Mouse (Mus musculus) kidney, postnatal 14 days (tissue): ENCODE measurements around the gene Gadl1.
A peak's percentile ranks its signal among the peaks of the same experiment; 100 is the strongest.

Source experiments
- DNase-seq: peaks from one replicate; pipeline ENCODE4 v3.0.0; 2022; ENCODE audit warnings: mixed read lengths

The Gadl1 gene

GRCm38 (mm10) chr9:115909155-115909554, at the start of gene Gadl1:
TSS of gene Gadl1 (plus strand) at chr9:115909455.
- DNase-seq: no peak

GRCm38 (mm10) chr9:115862802-115863201, 46.5 kb upstream of the Gadl1 start:
- DNase-seq: no peak

GRCm38 (mm10) chr9:115863326-115863725, 45.9 kb upstream of the Gadl1 start:
- DNase-seq: no peak

- peak; percentile 35 for DNase-seq
Measured at GRCm38 (mm10) chr9:115867277-115867676, 42.0 kb upstream of the Gadl1 start.

GRCm38 (mm10) chr9:115870168-115870567, 39.1 kb upstream of the Gadl1 start:
- DNase-seq: no peak

- no peak for DNase-seq
Measured at GRCm38 (mm10) chr9:115870640-115871039, 38.6 kb upstream of the Gadl1 start.

GRCm38 (mm10) chr9:115880500-115880899, 28.8 kb upstream of the Gadl1 start:
- no peak for DNase-seq

- no peak for DNase-seq
Measured at GRCm38 (mm10) chr9:115881137-115881536, 28.1 kb upstream of the Gadl1 start.

GRCm38 (mm10) chr9:115882627-115883200, 26.5 kb upstream of the Gadl1 start:
- peak; percentile 10 for DNase-seq

- DNase-seq: no peak
Measured at GRCm38 (mm10) chr9:115883413-115883812, 25.8 kb upstream of the Gadl1 start.

GRCm38 (mm10) chr9:115887571-115887970, 21.7 kb upstream of the Gadl1 start:
- no peak for DNase-seq

GRCm38 (mm10) chr9:115893131-115893530, 16.1 kb upstream of the Gadl1 start:
- DNase-seq: no peak

- DNase-seq: peak; percentile 30
Measured at GRCm38 (mm10) chr9:115893947-115894346, 15.3 kb upstream of the Gadl1 start.

- no peak for DNase-seq
Measured at GRCm38 (mm10) chr9:115908325-115908724, 930 bp upstream of the Gadl1 start.

- DNase-seq: peak; percentile 25
Measured at GRCm38 (mm10) chr9:115914006-115914405, 4.8 kb downstream of the Gadl1 start.

GRCm38 (mm10) chr9:115915586-115916270, 6.5 kb downstream of the Gadl1 start:
- DNase-seq: peak; percentile 27

- DNase-seq: no peak
Measured at GRCm38 (mm10) chr9:115919736-115920135, 10.5 kb downstream of the Gadl1 start.

- no peak for DNase-seq
Measured at GRCm38 (mm10) chr9:115922662-115923061, 13.4 kb downstream of the Gadl1 start.

GRCm38 (mm10) chr9:115924094-115924493, 14.8 kb downstream of the Gadl1 start:
- no peak for DNase-seq

GRCm38 (mm10) chr9:115931803-115932202, 22.5 kb downstream of the Gadl1 start:
- no peak for DNase-seq

- DNase-seq: no peak
Measured at GRCm38 (mm10) chr9:115932741-115933140, 23.5 kb downstream of the Gadl1 start.

- no peak for DNase-seq
Measured at GRCm38 (mm10) chr9:115933243-115933964, 24.1 kb downstream of the Gadl1 start.

- DNase-seq: no peak
Measured at GRCm38 (mm10) chr9:115934288-115934687, 25.0 kb downstream of the Gadl1 start.

- no peak for DNase-seq
Measured at GRCm38 (mm10) chr9:115936350-115936749, 27.1 kb downstream of the Gadl1 start.
